Mouse (Mus musculus) frontal cortex, postnatal 25 days (tissue): ENCODE results near the gene Chst15.

Experiments used
- DNase-seq, 2 experiments: peaks; one replicate each; pipeline ENCODE4 v3.0.0; 2022; ENCODE audit warnings: low spot score in 2 of 2

Gene Chst15

GRCm38 (mm10) chr7:132226379-132227074 is 90.5 kb downstream of the Chst15 start:
- DNase-seq, result peak; percentile 68 to 91

- DNase-seq, result no peak
These were observed 93.4 kb downstream of the Chst15 start for GRCm38 (mm10) chr7:132223452-132224141.

- no peak for DNase-seq
These were observed 103.0 kb downstream of the Chst15 start for GRCm38 (mm10) chr7:132214031-132214430.

DNA sequence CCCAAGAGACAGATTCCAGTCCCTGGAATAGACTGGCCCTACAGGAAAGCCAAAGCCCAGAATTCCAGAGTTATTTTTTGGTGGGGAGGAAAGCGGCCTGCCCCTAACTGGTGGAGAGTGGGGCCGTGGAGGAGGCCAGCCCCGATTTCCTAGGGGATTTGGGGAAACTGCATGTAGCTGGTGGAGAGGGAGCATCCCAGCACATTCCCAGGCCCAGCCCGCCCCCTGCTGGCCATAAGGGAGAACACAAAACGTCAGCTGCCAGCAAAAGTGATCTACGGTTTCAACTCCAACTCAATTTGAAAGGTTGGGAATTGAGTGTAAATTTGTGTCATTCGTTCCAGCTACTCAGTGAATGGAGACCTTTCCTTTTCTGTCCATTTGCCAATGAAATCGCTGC is 103.6 kb downstream of the Chst15 start:
- peak; percentile 77 to 87 for DNase-seq

DNA sequence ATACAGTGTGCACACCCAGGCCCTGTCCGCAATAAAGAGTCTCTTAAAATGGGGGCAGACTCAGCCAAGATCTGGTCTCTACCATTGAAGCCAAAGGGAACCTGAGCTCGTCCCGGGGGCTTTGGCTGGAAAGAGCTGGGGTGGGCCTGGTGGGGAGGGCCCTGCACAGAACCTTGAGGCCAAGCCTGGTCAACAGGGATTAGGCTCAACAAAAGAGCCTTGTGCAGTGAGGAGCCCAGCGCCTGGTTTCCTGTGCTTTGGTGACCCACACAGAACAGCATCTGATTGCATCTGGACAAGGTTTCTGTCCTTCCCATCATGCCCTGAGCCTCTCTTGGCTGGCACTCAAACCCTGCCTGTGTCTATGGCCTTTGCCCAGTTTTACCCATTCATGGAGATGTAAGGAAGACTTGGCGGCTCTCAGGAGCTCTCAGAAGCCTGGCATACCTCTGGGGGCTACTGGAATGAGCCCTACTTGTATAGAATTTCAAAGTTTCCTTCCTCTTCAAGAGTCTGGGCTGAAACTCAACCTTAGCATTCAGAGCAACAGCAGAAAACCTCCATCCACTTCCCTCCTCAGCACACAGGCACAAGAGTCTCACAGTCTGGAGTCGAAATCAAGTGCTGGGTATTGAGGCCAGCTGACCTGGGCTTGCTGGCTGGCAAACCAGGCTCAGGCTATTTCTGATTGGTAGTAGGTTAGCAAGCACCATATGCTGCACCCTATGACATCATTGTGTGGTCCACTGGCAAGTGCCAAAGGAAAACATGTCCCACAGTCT is 104.9 kb downstream of the Chst15 start:
- no peak for DNase-seq

DNA sequence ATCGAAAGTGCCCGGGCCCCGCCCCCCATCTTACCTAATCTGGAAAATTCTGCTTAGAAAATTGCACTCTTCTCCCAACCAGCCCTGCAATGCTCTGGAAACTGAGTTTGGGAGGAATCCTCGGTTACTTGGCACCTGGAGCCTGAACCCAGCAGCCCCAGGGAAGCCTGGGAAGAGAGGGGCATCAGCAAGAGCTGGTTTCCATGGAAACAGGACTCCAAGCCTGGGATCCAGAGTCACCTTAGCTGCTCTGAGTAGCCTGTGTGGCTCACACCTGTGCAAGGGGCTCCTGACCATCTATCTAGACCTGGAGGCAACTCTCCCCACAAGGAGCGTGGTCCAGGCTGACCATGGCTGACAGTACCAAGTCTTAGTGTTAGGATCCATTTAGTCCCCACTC is 106.4 kb downstream of the Chst15 start:
- no peak for DNase-seq

- DNase-seq, result peak; percentile 34 to 38
These were observed 107.9 kb downstream of the Chst15 start for GRCm38 (mm10) chr7:132208946-132209651.

DNA sequence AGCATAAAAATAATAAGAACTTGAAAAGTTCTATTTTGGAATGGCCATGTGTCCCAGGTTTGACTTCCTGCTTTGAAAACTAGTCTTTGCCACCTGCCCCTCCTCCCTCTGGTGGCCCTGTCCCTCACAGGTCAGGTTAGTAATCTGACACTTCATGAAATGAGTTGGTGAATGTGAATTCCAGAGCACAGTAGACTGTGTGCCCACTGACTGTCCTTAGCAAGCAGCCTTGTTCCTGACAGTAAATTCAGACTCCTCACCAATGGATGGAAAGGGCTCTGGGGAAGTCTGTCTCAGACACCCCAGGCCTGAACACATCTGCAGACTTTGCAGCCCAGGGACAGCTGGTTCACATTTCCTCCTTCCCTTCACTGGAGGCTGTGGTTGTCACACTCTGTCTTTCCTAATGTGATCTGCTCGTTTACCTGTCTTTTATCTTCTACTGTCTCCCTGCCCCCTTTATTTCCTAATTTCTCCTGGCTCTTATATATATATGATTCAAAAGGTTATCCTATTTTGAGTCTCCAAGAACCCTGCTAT is 112.9 kb downstream of the Chst15 start:
- no peak for DNase-seq

DNA sequence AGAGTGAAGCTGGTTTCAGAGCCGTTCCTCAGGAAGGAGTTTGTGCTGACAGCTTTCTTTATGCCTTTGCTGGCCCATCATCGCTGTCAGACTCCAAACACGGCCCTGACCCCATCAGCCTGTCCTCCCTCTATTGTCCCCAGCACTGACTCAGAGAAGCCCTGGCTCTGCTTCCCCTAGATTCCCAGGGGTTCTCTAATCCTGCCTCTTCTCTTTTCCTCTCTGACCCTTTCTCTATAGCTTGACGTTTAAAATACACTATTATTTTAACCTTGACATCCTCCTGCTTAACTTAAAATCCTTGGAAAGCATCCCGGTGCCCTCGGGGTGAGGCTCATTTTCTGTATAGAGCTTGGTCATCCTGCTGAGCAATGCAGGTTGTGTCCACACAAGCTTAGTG is 117.3 kb downstream of the Chst15 start:
- DNase-seq, result no peak

- DNase-seq, result no peak
These were observed 118.2 kb downstream of the Chst15 start for GRCm38 (mm10) chr7:132198806-132199205.

DNA sequence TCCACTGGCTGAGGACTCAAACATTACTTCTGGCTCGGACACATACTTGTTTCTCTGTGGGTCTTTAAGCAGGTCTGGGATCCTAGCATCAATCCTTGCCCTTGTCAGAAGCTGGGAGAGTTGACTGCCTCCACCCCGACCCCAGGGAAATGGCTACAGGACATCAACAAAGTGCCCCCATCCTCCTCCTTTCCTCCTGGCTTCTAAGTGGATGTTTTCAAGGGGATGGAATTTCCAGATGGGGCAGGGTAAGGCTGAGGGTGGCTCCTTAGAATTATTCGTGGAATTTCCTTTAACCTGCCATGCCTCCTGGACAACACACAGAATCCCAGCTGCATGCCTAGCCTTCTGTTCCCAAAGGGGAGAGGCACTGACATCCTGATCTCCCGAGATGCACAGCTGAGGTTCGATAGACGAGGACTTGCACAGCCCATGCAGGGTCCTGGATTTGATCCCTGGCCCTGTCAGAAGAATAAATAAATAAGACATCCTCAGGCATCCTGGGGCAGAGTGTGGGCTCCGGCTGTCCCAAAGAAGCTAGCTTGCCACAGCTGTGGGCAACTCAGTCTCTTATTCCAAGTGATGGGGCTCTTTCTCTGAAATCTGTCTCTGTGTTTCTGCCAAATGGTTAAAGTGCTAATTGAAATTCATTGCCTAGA is 119.1 kb downstream of the Chst15 start:
- DNase-seq, result no peak

DNA sequence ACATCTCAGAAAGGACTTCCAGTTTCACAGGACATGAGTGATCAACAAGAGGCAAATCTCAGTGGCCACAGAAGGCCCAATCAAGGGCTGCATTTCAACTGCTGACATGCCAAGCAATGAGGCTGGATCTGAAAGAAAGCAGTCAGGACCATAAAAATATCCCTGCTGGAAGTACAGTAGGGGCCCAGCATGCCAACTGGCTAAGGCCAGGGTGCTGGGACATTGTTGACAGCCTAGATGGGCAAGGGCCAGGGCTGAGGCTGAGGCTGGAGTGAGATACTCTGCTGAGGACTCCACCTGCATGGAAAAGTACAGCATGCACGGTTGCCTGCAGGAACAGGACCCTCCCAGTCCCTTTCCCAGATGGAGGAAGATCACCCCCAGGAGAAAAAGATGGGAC is 120.4 kb downstream of the Chst15 start:
- no peak for DNase-seq

- DNase-seq, result no peak
These were observed 123.4 kb downstream of the Chst15 start for GRCm38 (mm10) chr7:132193606-132194005.

- DNase-seq, result no peak
These were observed 129.6 kb downstream of the Chst15 start for GRCm38 (mm10) chr7:132187456-132187855.
